Mouse (Mus musculus) left cerebral cortex, postnatal 14 days (tissue): ENCODE results near the gene Vmp1. TPM values are rescaled to one million over a fixed set of nuclear protein-coding genes. Genes with fewer than 3 reads are reported as not detected.

Experiments used
- DNase-seq, 2 experiments: peaks; one replicate each; pipeline ENCODE4 v3.0.0; 2021 to 2022; ENCODE audit warnings: low spot score in 2 of 2, mixed read lengths in 1 of 2
- intact Hi-C: fragments of 180-260 bp; cut with DNase I; formaldehyde crosslinking; loops from one replicate; pipeline ENCODE4 v1.15.1; 2025
- total RNA-seq, 2 experiments: library from RNA; stranded (reverse); gene quantifications; 2 replicates each; pipeline ENCODE4 v1.2.3; 2021

Vmp1 gene
- total RNA-seq, 2 experiments from 2014 or later: 194 TPM

DNA sequence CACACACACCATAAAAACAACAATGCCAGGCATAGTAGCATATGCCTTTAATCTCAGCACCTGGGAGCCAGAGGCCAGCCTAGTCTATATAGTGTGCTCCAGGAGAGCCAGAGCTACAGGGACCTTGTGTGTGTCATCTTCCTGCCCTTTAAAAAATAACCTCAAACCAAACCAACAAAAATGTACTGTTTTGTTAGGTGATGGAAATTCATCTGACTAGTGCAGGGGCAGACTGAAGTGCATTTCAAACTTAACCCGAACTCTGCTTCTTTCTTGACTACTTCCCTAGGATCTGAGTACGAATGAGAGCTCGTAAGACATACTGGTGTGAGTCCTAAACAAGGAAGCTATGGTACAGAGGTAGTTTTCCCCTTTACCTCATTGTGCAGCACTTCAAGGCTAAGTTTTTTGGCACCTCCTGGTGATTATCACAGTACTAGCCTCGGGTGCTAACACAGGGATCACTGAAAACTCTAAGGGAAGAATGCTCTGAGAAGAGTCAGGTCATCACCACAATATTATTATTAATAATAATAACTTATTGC, 92.3 kb downstream of the Vmp1 start:
- intact Hi-C loops: no loop called here
- no peak for DNase-seq

DNA sequence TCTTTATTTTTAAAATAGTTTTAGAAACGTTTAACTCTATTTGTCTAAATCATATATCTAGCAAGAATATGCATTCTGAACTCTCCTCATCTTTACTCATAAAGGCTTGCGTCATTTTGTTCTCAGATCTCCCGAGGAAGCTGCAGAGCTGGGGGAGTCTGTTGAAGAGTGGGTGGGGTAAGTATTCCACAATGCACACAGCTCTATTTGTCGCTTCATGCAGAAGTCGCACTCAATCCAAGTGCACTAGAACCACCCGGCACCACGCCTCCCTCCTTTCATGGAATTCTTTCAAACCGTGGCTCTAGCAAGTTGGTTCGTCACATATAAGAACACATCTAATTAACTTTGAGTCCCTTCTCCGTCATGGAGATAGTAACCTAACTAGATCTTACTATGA, 93.1 kb downstream of the Vmp1 start:
- no peak for DNase-seq
- intact Hi-C loops: no loop called here

DNA sequence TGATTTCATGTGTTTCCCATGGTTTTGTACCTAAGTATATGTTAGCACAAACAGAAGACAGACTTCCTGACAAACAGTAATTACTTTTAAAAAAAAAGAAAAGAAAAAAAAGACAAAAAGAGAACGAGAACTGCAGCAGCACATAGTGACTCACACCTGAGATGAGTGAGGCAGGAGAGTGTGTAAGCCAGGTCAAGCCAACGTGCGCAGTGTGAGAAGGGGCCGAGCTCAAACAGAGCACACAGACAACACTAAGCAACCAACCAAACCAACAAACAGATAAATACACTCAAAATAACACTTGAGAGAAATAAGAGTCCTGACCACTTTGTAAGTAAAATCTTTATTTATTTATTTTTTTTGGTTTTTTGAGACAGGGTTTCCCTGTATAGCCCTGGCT, 93.6 kb downstream of the Vmp1 start:
- DNase-seq: no peak
- intact Hi-C loops: no loop called here

DNA sequence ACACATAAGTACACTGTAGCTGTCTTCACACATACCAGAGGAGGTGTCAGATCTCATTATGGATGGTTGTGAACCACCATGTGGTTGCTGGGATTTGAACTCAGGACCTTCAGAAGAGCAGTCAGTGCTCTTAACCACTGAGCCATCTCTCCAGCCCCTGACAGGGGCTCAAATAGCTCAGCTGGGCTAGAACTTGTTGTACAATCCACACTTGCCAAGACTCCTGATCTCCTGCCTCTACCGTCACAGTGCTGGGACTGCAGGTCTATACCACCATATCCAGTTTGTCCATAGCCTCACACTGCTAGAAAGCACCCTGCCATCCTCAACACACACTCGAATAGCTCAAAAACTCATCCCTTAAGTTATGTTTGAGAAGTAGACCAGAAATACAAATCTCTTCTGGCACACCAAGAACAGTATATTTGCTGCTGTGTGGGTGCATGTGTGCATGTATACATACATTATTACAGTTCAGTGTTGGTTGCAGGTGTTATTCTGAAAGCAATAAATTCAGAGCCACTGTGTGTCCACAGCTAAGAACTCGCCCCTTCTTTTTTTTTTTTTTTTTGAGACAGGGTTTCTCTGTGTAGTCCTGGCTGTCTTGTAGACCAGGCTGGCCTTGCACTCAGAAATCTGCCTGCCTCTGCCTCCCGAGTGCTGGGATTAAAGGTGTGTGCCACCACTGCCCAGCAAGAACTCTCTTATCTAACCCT, 94.9 kb downstream of the Vmp1 start:
- intact Hi-C loops: no loop called here
- DNase-seq: no peak

DNA sequence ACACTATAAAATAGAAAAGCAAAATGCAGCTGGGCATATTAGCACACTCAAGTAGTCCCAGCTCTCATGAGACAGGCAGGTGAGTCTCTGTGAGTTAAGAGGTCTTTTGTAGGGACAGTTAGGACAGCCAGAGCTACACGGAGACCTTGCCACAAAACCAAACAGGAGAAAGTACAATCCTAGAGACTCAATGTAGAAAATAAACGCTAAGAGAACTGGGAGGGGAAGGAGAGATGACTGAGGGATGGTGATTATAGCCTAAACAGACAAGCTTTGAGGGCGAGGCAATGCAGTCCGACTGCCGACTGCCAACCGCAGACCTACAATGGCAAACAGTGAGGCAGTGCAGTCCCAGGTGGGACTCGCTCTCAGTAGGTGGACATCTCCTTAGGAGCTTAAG, 95.8 kb downstream of the Vmp1 start:
- no peak for DNase-seq
- intact Hi-C loops: no loop called here

DNA sequence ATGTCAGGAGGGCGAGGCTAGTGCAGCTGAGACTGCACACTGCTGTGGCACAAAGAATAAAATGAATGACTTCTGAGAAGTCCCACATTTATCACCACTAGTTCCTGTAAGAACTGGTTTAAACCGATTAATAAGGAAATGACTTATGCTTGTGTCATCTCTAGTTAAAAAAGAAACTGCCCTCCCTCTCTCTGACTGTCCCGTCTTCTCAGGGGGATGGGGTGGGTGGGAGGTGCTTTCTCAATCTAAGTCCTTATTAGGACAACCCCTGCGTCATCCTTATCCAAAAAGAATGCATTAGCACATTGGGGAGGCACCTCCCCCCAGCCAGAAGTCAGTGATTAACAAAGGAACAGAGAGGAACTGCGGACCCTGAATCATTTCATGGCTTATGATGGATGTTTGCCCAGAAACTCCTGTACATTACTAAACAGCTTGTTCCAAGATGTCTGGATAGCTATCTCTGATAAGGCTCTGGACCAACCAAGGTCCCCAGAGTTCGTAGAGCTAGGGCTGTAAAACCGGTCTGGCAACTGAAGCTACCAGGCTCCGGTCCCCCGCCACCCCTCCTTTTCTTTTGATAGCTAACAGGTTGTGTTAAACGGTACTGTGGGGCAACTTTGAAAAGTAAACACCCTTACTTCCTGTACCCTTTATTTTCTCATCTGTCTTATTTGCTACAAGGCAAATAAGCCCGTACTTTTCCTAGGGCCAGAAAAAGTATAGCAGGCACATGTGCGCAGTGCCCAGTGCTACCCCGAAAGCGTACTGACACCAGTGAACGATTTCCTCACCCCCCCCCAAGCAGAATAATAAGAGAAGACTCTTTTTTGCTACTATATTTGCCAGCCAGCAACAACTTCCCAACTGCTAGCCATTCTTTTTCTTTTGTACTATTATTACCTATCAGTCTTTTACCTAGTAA, 96.5 kb downstream of the Vmp1 start:
- DNase-seq: no peak
- intact Hi-C loops: no loop called here

DNA sequence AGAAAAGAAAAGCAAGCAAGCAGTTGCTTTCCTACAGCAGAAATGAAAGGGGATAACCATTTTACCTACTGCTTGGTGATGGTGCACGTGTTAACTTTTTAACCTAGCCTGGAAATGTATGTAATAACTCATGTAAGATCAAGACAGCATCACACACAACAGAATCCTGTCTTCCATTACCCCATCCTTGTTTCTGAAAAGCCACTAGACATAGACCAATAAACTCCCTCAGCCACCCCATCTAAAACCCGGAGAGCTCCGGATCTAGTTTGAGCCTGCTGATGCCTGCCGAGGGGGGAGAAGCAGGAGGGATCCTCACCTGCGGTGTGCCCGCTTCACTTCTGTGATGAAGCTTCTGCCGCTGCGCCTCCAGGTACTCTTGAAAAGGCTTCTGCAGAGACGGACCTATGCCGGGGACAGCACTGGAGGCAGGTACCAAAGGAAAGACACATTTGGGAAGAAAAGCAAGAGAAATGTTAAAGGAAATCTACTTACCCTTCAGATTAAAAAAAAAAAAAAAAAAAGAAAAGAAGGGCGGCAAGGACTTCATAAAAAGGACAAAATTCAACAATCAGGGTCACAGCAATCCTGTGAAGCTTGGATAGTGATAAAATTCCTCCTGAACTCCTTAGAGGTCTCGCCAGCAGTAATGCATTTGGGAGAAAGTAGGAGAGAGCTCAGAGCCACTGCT, 97.3 kb downstream of the Vmp1 start:
- intact Hi-C loops: no loop called here
- DNase-seq: no peak

DNA sequence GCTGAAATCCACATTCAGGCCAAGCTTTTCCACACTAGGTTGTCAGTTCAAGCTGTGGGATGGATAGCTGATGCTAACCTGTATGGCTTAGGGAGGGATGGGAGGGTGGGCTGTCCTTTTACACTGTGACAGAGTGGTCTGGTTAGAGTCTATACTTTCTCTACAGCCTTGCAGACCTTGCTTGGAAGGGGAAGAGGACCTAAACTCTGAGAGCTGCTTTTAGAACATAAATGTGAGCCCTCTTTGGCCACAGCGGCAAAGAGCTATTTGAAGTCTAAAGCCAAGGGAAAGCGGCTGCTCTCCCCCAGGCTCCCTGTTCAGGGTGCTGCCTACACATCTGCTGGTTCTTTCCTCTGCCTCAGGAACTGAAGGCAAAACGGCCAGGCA, 98.0 kb downstream of the Vmp1 start:
- no peak for DNase-seq
- intact Hi-C loops: no loop called here

DNA sequence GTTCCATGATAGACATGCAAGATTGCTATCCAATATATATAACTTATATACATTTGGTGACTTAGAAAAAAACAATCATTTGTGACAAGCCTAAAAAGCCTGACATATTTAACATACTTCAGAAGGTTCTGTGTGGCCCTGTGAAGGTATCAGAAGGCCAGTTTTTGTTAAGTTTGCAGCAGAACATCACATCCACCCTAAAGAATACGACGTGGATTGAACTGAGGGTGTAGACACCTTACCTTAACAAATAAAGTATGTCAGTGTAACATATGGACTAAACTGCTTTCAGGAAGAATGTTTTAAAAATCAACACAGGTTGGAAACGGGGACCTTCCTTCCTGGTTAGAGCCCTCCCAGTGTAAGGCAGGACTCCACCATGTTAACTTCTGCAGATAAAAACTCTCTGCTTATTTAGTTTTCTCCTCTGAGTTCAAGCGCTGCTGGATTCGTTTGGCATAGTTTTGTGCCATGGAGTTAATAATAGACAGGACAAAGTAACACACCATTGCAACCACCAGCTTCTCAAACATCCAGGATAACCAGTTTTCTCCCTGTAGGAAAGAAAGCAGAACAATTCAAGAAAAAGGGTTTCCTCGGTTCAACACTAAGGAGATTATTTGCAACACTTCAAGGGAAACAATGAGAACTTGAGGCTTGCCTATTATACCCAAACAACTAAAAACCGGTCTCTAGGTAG, 98.6 kb downstream of the Vmp1 start:
- no peak for DNase-seq

DNA sequence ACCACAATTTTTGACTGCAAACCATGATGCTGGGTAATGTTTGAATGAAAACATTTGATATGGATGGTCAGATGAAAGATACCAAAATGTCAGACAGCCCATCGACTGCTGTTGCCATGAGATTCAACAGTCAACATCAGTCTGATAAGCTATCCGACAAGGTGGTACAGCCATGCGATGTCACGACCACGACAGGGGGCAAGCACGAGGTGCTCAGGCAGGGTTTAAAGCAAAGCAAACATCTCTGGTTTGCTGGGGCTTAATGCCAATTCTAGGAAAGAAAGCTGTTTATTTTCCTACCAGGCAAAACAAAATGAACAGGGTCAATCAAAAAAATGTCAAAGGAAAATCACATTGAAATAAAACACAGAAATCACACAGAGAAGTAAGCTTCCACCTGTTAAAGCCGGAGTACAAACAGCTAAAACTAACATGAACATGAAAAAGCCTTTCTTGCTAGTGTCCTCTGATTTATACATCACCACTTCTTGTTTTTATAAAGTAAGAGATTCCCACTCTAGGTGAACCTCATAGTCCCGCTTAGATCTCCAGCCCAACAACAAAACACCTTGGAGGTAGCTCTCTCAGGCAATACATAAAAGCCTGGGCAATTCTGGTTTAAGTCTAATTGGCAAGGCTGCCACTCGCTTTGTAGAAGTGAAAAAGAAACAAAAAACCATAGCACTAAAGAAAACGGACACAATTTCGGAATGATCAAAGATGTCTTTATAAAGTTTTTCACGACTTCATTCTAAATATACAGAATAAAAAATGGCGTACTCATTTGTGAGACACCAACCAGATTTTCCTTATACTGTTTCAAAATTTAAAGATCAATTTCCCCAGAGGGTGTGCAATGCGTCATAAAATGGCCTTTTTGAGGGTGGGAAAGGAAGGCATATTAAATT, 99.4 kb downstream of the Vmp1 start:
- intact Hi-C loops: no loop called here
- DNase-seq: no peak

More for the DNA sequence above, 98.6 kb downstream of the Vmp1 start:
- intact Hi-C loops: no loop called here

DNA sequence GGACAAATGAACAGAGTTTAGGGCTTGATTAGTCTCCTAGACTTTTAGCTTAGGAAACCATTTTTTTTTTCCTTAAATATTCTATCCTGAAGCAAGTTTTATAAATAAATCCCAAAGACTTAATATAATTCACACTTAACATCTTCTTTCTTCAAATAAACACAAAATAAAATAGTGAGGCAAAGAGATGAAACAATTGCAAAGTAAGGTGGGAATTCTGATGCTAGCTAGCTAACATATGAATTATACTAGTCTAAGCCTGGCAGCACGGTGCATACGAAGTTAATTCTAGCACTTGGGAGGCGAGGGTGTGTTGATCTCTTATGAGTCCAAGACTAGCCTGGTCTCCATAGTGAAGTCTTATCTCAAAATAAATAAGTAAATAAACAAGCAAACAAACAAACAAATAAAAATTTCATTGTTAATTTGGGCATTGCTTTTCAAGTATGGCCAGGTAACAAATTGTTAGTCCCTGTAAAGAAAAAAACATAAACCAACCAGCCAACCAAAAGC, 100.3 kb downstream of the Vmp1 start:
- intact Hi-C loops: no loop called here
- DNase-seq: no peak

DNA sequence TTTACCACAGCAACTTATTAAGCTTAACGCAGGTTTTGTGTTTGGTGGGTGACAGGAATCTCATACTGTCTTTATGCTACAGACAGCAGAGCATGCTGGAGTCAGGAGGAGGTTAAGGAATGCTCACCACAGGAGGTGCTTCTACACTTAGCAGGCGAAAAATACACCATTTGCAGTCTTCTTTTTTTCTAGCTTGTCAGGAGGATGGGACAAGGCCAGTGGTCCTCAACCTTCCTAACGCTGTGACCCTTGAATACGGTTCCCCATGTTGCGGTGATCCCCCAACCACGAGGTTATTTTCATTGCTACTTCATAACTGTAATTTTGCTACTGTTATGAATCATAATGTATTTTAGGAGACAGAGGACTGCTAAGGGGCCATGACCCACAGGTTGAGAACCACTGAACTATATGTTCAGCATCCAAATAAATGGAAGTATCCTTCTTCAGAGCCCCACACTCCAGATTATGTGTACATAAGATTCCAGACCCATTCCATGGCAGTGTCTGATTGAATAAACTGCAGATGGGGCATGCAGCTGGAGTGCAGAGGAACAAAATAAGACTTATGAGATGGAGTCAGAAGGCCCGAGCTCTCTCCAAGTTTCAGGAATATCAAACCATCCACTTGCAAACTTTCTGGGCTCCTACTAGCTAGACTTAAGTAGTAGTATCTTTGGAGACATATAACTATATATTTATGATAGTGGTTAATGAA, 100.9 kb downstream of the Vmp1 start:
- intact Hi-C loops: no loop called here

DNA sequence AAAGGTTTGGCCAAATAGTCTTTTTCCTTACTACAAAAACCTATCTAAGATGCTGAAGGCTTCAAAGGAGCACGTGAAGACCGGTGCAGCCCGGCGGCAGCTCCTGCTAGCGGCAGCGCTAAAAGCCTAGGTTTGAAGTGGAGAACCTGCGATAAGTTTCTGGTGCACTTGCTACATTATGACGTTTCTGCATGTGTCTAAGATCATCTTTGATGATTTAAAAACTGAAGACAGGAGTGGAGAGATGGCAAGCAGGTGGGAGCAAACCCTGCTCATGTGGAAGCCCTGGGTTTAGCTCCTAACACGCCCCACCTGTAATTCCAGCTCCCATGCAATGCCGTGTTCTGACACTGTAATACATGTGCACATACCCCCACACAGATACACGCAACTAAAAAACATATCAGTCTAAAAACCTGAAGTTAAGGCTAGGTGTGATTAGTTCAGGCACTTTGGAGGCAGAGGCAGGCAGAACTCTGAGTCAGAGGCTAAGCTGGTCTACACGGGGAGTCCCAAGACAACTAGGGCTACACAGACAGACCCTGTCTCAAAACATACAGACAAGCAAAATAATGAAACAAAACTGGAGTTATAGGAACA, 101.6 kb downstream of the Vmp1 start:
- intact Hi-C loops: no loop called here

More for the DNA sequence above, 100.9 kb downstream of the Vmp1 start:
- DNase-seq: no peak

DNA sequence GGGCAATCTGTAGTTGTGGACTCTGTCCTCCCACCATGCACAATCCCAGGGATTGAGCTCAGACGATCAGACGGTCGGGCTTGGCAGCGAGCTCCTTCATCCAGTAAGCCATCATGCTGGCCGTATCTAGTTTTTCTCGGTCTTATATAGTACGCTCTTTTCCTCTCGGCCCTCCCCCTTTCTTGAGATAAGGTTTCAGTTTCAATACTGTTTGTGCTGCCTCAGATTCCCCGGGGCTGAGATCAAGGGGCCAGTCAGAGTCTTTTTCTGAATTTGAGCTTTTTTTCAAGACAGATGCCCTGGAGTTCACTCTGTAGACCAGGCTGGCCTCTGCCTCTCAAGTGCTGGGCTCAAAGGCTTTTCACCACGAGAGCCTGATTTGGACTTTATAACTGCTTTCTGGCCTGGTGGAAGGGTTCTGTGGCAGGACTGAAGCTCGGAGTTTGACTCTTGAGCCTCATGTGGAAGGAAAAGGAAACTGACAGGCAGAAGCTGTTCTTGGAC, 102.3 kb downstream of the Vmp1 start:
- intact Hi-C loops: no loop called here
- DNase-seq: no peak

More for the DNA sequence above, 101.6 kb downstream of the Vmp1 start:
- DNase-seq: no peak

DNA sequence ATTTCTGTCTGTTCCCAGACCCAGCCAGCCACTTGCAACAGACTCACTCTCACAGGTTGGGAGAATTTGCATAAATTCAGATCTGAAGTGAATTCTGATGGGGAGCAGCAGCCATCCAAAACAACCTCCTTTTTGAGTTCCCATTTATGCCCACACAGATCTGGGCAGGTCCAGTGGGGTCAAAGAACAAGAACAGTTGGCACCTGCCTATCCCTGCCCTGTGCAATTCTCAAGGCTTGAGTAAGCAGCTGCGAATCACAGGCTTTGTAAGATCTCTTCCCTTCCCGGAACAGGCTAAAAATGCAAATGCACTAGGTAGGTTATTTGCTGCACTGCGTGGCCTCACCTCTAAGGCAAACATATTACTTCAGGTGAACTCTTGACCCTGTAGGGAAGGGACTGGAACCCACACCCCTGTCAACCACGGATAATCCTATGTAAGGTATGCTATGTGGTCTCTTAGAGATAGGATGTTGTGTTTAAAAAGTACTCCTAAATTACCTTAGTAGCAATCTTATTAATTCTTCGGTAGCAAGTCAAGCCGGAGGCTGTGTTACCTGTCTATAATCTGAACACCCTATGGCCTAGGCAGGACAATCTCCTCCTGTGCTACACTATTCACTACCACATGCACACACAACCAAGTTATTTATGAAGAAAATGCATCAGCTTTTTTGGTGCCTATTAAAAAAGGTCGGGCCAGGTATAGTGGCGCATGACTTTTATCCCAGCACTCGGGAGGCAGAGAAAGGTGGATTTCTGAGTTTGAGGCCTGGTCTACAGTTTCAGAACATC, 103.1 kb downstream of the Vmp1 start:
- no peak for DNase-seq
- intact Hi-C loops: no loop called here

DNA sequence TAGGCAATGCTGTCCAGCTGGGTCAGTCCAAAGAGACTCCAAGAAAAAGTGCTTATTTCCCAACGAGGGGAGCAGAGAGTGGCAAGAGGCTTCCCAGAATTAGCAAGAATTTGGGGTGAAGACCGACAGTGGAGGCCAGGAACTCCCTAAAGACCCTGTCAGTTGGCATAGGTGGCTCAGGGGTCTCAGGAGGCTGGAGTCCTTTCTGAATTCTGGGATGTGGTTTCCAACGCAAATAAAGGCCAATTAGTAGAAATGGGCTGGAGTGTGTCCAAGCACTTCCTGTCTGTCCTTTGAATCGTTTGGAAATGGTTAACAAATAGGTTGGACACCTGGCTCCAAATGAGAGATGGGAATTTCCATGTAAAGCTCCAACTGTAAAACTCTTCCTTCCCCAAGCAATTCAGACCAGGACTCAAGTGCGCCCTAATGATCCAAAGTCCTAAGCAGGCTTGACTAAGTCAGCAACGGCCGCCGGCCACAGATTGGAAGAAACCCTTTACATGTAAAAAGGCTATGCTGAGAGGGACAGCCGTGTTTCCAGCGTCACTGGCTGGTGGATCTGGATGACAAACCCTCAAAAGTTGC, 103.8 kb downstream of the Vmp1 start:
- no peak for DNase-seq
- intact Hi-C loops: no loop called here
